Mouse (Mus musculus): ENCODE measurements around the gene Lingo4. TPM values are rescaled to one million over a fixed set of nuclear protein-coding genes. Genes with fewer than 3 reads are reported as not detected.

Gene Lingo4
- polyA plus RNA-seq, 1 experiment from 2014 or later, result not detected

Other genes with a start within 250 kb of the Lingo4 start
- gene Gm10696, start 220.3 kb upstream of the Lingo4 start, polyA plus RNA-seq (2016; fragmentation: Nextera tagmentation; extraction: Ambion mirVana), result not detected in 2 replicates
- gene Gm5286, start 201.8 kb upstream of the Lingo4 start, polyA plus RNA-seq (2016; fragmentation: Nextera tagmentation; extraction: Ambion mirVana), result not detected in 2 replicates
- not detected in 2 replicates for gene Gm4778, start 134.5 kb upstream of the Lingo4 start, polyA plus RNA-seq (2016; fragmentation: Nextera tagmentation; extraction: Ambion mirVana)
- 9.1 and 10.1 TPM in 2 replicates for gene Them4, start 88.4 kb upstream of the Lingo4 start, polyA plus RNA-seq (2016; fragmentation: Nextera tagmentation; extraction: Ambion mirVana)
- gene Them5, start 56.4 kb upstream of the Lingo4 start, polyA plus RNA-seq (2016; fragmentation: Nextera tagmentation; extraction: Ambion mirVana), result 0.28 TPM in 1 of 2 replicates, not detected in the other
- gene C2cd4d, start 36.1 kb upstream of the Lingo4 start, polyA plus RNA-seq (2016; fragmentation: Nextera tagmentation; extraction: Ambion mirVana), result 2.0 and 2.1 TPM in 2 replicates
- 1.1 TPM in 2 replicates for gene Rorc, start 25.7 kb upstream of the Lingo4 start, polyA plus RNA-seq (2016; fragmentation: Nextera tagmentation; extraction: Ambion mirVana)
- 8.5 and 8.6 TPM in 2 replicates for gene Tdrkh, start 14.8 kb downstream of the Lingo4 start, polyA plus RNA-seq (2016; fragmentation: Nextera tagmentation; extraction: Ambion mirVana)
- 69.3 and 69.9 TPM in 2 replicates for gene Mrpl9, start 44.8 kb downstream of the Lingo4 start, polyA plus RNA-seq (2016; fragmentation: Nextera tagmentation; extraction: Ambion mirVana)
- 0.33 and 0.34 TPM in 2 replicates for gene Oaz3, start 45.4 kb downstream of the Lingo4 start, polyA plus RNA-seq (2016; fragmentation: Nextera tagmentation; extraction: Ambion mirVana)
- 2.2 and 2.7 TPM in 2 replicates for gene Celf3, start 79.8 kb downstream of the Lingo4 start, polyA plus RNA-seq (2016; fragmentation: Nextera tagmentation; extraction: Ambion mirVana)
- gene Riiad1, start 81.8 kb downstream of the Lingo4 start, polyA plus RNA-seq (2016; fragmentation: Nextera tagmentation; extraction: Ambion mirVana), result 1.1 and 2.8 TPM in 2 replicates
- 58.7 and 64.1 TPM in 2 replicates for gene Snx27, start 184.2 kb downstream of the Lingo4 start, polyA plus RNA-seq (2016; fragmentation: Nextera tagmentation; extraction: Ambion mirVana)
- gene Gm10972, start 244.6 kb downstream of the Lingo4 start, polyA plus RNA-seq (2016; fragmentation: Nextera tagmentation; extraction: Ambion mirVana), result not detected in 2 replicates